Mouse (Mus musculus): Measurements from ENCODE around the gene Dnajb1. TPM values are rescaled to one million over a fixed set of nuclear protein-coding genes. Genes with fewer than 3 reads are reported as not detected.

Dnajb1 gene
- polyA plus RNA-seq, 1 experiment = 27.7 TPM

DNA sequence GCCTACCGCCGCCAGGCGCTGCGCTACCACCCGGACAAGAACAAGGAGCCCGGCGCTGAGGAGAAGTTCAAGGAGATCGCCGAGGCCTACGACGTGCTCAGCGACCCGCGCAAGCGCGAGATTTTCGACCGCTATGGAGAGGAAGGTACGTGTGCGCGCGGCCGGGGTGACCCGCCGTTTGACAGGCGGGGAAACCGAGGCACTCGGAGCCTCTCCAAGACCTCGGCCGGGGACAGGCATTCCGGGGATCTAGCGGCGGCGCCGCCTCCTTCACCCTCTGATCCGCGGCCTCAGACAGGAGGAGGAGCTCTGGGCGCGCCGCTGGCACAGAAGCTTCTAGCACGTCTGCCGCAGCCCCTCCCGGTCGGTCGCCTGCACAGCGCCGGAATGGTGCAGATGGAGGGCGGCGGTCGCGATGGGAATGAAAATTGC, 421 bp downstream of the Dnajb1 start:
- H3K4me3 ChIP-seq (ENCODE audit: insufficient read depth, low read length) = peak overlapping the region; percentile 93
- peak overlapping the region; percentile 92 for H3K27ac ChIP-seq (ENCODE audit: insufficient read depth, low read length)
- 0 out of 2 replicates have a peak, but pooled peaks cover 2% of the 10 kb centered on the region for H3K4me1 ChIP-seq (ENCODE audit: control insufficient read depth, insufficient read depth, low read length)
- peak; percentile 54; the same call in 1 of the 2 replicates for TF ChIP-seq POLR2A (IDR thresholded peaks at IDR 0.05; ENCODE audit: low read depth, low read length)
- no peak for TF ChIP-seq CTCF (IDR thresholded peaks at IDR 0.05; ENCODE audit: borderline replicate concordance, insufficient read depth, low read length)

DNA sequence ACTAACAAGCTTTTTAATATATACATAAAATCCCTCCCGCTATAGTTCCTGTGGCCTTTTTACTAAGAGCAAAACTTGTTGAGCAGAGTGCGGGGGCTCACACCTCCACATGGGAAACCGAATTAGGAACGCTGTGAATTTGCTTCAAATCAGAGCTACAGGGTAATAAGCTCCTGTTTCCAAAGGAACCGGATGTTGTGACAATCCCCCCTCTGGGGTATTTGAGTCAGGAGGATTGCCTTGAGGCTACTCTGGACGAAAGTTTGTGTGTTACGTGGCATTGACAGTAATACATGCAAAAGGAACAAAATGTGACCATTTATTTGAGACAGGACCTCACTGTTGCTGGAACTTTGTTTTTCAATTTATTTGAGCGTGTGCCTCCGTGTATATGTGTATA, 1.1 kb downstream of the Dnajb1 start:
- Histone ChIP-seq H3K27ac (ENCODE audit: insufficient read depth, low read length) (peak overlapping the region; percentile 92), H3K4me1 (ENCODE audit: control insufficient read depth, insufficient read depth, low read length) (0 out of 2 replicates have a peak, but pooled peaks cover 2% of the 10 kb centered on the region), H3K4me3 (ENCODE audit: insufficient read depth, low read length) (peak overlapping the region; percentile 93)
- no peak for TF ChIP-seq POLR2A (IDR thresholded peaks at IDR 0.05; ENCODE audit: low read depth, low read length)

DNA sequence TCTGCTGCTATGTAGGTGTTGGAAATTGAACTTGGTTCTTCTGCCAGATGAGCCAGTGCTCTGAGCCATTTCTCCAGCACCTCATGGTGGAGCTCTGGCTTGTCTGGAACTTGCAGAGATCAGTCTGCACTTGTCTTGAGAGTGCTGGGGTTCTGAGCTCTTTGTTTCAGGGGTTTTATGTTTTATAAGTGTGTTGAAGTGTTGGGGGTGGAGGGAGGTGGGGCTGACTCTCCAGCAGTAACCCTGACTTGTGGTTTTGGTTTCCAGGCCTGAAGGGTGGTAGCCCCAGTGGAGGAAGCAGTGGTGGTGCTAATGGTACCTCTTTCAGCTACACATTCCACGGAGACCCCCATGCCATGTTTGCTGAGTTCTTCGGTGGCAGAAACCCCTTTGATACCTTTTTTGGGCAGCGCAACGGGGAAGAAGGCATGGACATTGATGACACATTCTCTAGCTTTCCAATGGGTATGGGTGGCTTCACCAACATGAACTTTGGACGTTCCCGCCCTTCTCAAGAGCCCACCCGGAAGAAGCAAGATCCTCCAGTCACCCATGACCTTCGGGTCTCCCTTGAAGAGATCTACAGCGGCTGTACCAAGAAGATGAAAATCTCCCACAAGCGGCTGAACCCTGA, 1.7 kb downstream of the Dnajb1 start:
- 0 out of 2 replicates have a peak, but pooled peaks cover 2% of the 10 kb centered on the region for H3K4me1 ChIP-seq (ENCODE audit: control insufficient read depth, insufficient read depth, low read length)
- H3K4me3 ChIP-seq (ENCODE audit: insufficient read depth, low read length) = peak overlapping the region; percentile 93
- TF ChIP-seq CTCF (IDR thresholded peaks at IDR 0.05; ENCODE audit: borderline replicate concordance, insufficient read depth, low read length) (no peak), POLR2A (IDR thresholded peaks at IDR 0.05; ENCODE audit: low read depth, low read length) (no peak)
- H3K27ac ChIP-seq (ENCODE audit: insufficient read depth, low read length) = peak overlapping the region; percentile 92; the same call in 1 of the 2 replicates

DNA sequence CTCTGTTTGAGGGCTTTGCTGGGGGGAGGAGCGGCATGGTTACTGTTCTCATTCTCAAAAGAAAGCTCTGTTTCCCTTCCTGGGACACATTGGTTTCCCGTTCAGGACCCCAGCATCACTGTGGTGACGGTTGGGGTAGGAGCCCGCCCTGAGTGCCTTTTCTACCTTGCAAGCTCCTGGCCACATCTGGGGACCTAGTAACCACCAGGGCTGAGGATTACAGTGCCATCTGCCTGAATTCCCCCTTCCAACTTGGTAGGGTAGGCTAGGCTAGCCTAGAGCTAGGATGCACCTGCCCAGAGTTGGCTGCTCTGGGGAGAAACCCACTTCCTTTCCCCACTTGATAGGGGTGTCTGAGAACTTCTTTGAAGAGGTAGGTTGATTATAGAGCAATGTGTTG, 3.9 kb downstream of the Dnajb1 start:
- H3K4me3 ChIP-seq (ENCODE audit: insufficient read depth, low read length) = no peak overlapping the region
- TF ChIP-seq CTCF (IDR thresholded peaks at IDR 0.05; ENCODE audit: borderline replicate concordance, insufficient read depth, low read length) = no peak
- no peak for TF ChIP-seq POLR2A (IDR thresholded peaks at IDR 0.05; ENCODE audit: low read depth, low read length)
- no peak overlapping the region for H3K27ac ChIP-seq (ENCODE audit: insufficient read depth, low read length)
- 0 out of 2 replicates have a peak, but pooled peaks cover 2% of the 10 kb centered on the region for H3K4me1 ChIP-seq (ENCODE audit: control insufficient read depth, insufficient read depth, low read length)

DNA sequence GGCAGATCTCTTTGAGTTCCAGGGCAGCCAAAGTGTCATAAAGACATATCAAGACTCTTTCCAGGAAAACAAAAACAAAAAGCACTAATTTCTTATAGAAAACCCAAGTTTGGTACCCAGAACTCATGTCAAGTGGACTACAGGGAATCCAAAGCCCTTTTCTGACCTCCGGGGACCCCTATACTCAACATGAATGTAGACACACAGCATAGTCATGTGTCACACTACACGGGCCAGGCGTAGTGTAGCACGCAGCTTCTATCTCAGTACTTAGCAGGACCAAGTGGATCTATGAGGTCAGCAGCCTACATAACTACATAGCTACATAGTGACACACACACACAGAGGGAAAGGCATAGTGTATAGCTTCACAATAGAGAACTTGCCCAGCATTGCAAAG, 5.7 kb downstream of the Dnajb1 start:
- 0 out of 2 replicates have a peak, but pooled peaks have one; percentile 10 for TF ChIP-seq POLR2A (IDR thresholded peaks at IDR 0.05; ENCODE audit: low read depth, low read length)
- TF ChIP-seq CTCF (IDR thresholded peaks at IDR 0.05; ENCODE audit: borderline replicate concordance, insufficient read depth, low read length) = no peak
- 0 out of 2 replicates have a peak, but pooled peaks cover 2% of the 10 kb centered on the region for H3K4me1 ChIP-seq (ENCODE audit: control insufficient read depth, insufficient read depth, low read length)

DNA sequence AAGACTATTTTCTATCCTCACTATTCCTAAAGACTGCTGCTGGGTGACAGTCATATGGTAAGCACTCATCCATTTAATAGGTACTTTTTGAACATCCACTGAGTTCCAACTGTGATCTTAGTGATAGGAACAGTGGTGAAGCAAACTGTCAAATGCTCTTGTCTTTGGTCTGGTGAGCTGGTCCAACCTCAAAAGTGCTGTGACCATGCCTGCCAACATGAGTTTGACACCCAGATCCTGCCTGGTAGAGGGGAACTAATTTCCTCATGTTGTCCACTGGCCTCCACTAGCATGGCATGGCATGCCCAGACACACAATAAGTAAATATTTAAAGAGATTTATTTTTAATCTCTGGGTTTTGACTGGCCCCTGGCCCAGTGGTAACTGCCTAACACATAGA, 8.6 kb downstream of the Dnajb1 start:
- no peak overlapping the region for H3K4me3 ChIP-seq (ENCODE audit: insufficient read depth, low read length)
- TF ChIP-seq CTCF (IDR thresholded peaks at IDR 0.05; ENCODE audit: borderline replicate concordance, insufficient read depth, low read length) = no peak
- TF ChIP-seq POLR2A (IDR thresholded peaks at IDR 0.05; ENCODE audit: low read depth, low read length) = no peak
- no peaks in the 10 kb centered on the region for H3K4me1 ChIP-seq (ENCODE audit: control insufficient read depth, insufficient read depth, low read length)
- no peak overlapping the region for H3K27ac ChIP-seq (ENCODE audit: insufficient read depth, low read length)

More for the DNA sequence above, 5.7 kb downstream of the Dnajb1 start:
- Histone ChIP-seq H3K27ac (ENCODE audit: insufficient read depth, low read length) (no peak overlapping the region), H3K4me3 (ENCODE audit: insufficient read depth, low read length) (no peak overlapping the region)

DNA sequence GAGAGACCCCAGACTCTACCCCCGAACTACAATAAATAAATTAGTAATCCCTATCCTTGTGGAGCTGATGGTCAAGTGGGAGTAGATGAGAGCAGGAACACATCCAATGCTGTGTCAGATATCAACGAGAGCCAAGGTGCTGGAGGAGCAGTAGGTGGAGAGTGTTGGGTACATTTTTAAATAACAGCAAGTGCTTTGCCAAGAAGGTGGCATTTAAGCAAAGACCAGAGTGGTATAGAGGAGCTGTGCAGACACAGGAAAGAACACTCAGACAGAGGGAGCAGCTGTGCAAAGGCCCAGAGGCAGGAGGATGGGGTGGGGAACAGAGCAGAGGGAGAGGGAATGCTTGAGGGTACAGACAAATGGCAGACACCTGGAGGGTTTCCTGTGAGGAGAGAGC, 9.1 kb downstream of the Dnajb1 start:
- Histone ChIP-seq H3K4me1 (ENCODE audit: control insufficient read depth, insufficient read depth, low read length) (no peaks in the 10 kb centered on the region), H3K27ac (ENCODE audit: insufficient read depth, low read length) (no peak overlapping the region)
- TF ChIP-seq CTCF (IDR thresholded peaks at IDR 0.05; ENCODE audit: borderline replicate concordance, insufficient read depth, low read length) = no peak

DNA sequence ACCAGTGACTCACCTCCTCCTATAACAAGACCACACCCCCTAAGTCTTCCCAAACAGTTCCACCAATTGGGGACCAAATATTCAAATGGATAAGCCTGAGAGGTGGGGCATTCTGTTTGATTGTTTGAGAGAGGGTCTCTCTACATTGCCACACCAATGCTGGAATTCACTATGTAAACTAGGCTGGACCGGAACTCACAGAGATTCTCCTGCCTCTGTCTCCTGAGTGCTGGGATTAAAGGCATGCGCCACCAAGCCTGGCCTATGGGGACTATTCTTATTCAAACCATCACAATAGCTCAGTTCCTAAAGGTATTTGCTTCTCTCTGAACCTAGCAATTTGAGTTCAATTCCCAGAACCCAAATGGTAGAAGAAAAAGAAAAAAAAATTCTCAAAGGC, 10.6 kb downstream of the Dnajb1 start:
- H3K4me1 ChIP-seq (ENCODE audit: control insufficient read depth, insufficient read depth, low read length) = no peaks in the 10 kb centered on the region
- no peak overlapping the region for H3K27ac ChIP-seq (ENCODE audit: insufficient read depth, low read length)
- TF ChIP-seq CTCF (IDR thresholded peaks at IDR 0.05; ENCODE audit: borderline replicate concordance, insufficient read depth, low read length) (no peak), POLR2A (IDR thresholded peaks at IDR 0.05; ENCODE audit: low read depth, low read length) (no peak)
- H3K4me3 ChIP-seq (ENCODE audit: insufficient read depth, low read length) = no peak overlapping the region

More for the DNA sequence above, 9.1 kb downstream of the Dnajb1 start:
- no peak overlapping the region for H3K4me3 ChIP-seq (ENCODE audit: insufficient read depth, low read length)

DNA sequence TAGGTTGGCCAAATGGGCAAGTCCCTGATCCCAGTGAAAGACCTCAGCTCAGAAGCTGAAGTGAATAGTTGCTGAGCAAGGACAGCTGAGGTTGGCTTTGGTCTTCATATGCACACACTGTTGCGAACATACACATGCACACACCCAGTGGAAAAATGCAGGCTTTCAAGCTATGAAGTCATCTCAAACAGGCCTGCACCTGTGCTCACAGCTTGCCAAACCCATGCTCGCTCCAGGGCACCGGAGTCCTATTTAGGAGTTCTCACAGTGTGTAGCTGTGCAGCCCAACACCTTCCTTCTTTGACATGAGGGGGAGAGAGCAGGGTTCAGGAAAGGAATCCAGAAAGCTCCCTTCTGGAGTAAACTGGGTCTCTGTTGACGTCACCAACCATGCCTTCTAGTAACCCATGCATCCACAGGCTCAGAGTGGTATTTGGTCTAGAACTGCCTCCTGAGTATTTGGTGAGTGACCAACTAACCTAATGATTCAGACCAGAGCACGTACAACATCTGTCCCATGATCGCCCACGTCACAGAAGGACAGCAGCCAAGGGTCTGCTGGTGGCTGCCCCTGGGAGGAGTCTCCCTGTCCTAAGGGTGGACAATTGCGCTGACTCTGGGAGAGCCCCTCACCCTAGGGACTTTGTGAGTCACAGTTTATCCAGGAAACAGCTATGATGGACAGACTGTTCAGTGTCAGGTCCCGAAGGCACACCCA, 11.7 kb downstream of the Dnajb1 start:
- Histone ChIP-seq H3K4me1 (ENCODE audit: control insufficient read depth, insufficient read depth, low read length) (no peaks in the 10 kb centered on the region), H3K27ac (ENCODE audit: insufficient read depth, low read length) (no peak overlapping the region), H3K4me3 (ENCODE audit: insufficient read depth, low read length) (no peak overlapping the region)
- TF ChIP-seq CTCF (IDR thresholded peaks at IDR 0.05; ENCODE audit: borderline replicate concordance, insufficient read depth, low read length) = no peak

All from embryonic fibroblast, embryonic 13.5 days (primary cell).